Mouse (Mus musculus): ENCODE results near the gene Osbpl6. TPM values are rescaled to one million over a fixed set of nuclear protein-coding genes. Genes with fewer than 3 reads are reported as not detected.

Gene Osbpl6
- total RNA-seq, 2 experiments from 2014 or later = 8.8 to 11.9 TPM

- DNase-seq (ENCODE audit: low spot score) = no peak
- intact Hi-C loops (cut with DNase I) = no loop called here
These were observed 85.1 kb downstream of the Osbpl6 start for GRCm38 (mm10) chr2:76491371-76491770.

DNA sequence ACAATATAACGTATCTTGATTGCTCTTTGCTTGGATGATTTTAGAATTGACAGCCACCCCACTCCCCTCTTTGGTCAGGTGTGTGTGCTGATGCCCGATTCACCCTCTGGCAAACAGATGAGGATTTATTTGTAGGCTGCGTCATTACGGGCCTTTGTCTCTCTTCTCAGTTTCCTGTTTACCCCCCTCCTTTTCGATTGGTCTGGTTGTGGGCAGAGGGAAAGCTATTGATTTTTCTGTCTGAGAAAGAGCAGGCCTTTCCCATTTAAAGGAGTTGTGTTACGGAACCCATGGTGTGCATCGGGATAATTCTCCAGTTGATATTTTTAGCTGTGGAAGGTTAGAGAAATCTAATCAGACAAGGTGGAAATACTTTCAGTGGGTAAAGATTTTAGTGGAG, 85.9 kb downstream of the Osbpl6 start:
- DNase-seq (ENCODE audit: low spot score) = no peak
- intact Hi-C loops (cut with DNase I) = no loop called here

GRCm38 (mm10) chr2:76496006-76496748, 89.9 kb downstream of the Osbpl6 start:
- intact Hi-C loops (cut with DNase I) = no loop called here
- DNase-seq (ENCODE audit: low spot score) = no peak

DNA sequence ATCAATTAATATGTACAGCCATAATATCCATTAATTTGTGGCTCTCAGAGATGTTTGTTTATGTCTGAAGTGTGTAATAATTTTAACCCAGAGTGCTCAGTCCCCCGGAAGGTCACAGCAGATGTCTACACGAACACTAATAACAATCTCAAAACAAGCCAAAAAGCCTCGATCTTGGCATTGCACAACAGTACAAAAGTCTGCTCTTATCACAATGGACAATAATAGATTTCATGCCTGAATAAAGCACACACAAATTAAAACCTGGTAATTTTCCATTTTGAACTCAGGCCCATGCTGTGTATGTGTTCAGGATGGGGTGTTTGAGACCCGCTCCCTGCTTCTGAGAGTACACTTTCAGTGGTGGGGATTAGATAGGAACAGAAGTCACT, 90.4 kb downstream of the Osbpl6 start:
- intact Hi-C loops (cut with DNase I) = no loop called here
- DNase-seq (ENCODE audit: low spot score) = no peak

GRCm38 (mm10) chr2:76498891-76499290, 92.6 kb downstream of the Osbpl6 start:
- intact Hi-C loops (cut with DNase I) = no loop called here

GRCm38 (mm10) chr2:76504122-76504839, 98.0 kb downstream of the Osbpl6 start:
- DNase-seq (ENCODE audit: low spot score) = no peak
- intact Hi-C loops (cut with DNase I) = no loop called here

More at GRCm38 (mm10) chr2:76498891-76499290, 92.6 kb downstream of the Osbpl6 start:
- DNase-seq (ENCODE audit: low spot score) = no peak

GRCm38 (mm10) chr2:76504989-76505388, 98.7 kb downstream of the Osbpl6 start:
- no peak for DNase-seq (ENCODE audit: low spot score)
- intact Hi-C loops (cut with DNase I) = no loop called here

GRCm38 (mm10) chr2:76511281-76511721, 105.0 kb downstream of the Osbpl6 start:
- intact Hi-C loops (cut with DNase I) = no loop called here
- no peak for DNase-seq (ENCODE audit: low spot score)

- intact Hi-C loops (cut with DNase I) = no loop called here
- DNase-seq (ENCODE audit: low spot score) = no peak
These were observed 105.8 kb downstream of the Osbpl6 start for GRCm38 (mm10) chr2:76512133-76512532.

- DNase-seq (ENCODE audit: low spot score) = no peak
- intact Hi-C loops (cut with DNase I) = no loop called here
These were observed 106.6 kb downstream of the Osbpl6 start for GRCm38 (mm10) chr2:76512888-76513287.

GRCm38 (mm10) chr2:76513296-76513695, 107.0 kb downstream of the Osbpl6 start:
- intact Hi-C loops (cut with DNase I) = no loop called here
- no peak for DNase-seq (ENCODE audit: low spot score)

- DNase-seq (ENCODE audit: low spot score) = no peak
- intact Hi-C loops (cut with DNase I) = no loop called here
These were observed 111.2 kb downstream of the Osbpl6 start for GRCm38 (mm10) chr2:76517471-76517870.

GRCm38 (mm10) chr2:76518407-76519063, 112.2 kb downstream of the Osbpl6 start:
- intact Hi-C loops (cut with DNase I) = no loop called here
- no peak for DNase-seq (ENCODE audit: low spot score)

GRCm38 (mm10) chr2:76521585-76521984, 115.3 kb downstream of the Osbpl6 start:
- intact Hi-C loops (cut with DNase I) = no loop called here
- DNase-seq (ENCODE audit: low spot score) = no peak

DNA sequence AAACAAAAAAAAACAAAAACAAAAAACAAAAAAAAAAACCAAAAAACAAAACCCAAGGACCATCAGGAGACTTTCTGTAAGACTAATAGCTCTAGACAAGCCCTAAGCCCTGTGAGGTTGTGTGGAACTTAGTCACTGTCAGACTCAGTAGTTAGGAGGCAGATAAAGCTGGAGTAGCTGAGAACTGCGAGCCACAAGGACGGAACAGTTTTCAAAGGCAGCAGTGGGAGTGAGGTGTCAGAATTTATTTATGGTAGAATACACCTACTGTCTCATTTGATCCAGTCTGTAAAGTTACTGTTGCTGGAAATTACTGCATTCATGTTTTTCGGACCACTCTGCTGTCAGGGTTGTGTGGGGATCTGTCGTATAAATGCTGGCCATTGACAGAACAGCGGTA, 118.1 kb downstream of the Osbpl6 start:
- intact Hi-C loops (cut with DNase I) = no loop called here
- DNase-seq (ENCODE audit: low spot score) = no peak

DNA sequence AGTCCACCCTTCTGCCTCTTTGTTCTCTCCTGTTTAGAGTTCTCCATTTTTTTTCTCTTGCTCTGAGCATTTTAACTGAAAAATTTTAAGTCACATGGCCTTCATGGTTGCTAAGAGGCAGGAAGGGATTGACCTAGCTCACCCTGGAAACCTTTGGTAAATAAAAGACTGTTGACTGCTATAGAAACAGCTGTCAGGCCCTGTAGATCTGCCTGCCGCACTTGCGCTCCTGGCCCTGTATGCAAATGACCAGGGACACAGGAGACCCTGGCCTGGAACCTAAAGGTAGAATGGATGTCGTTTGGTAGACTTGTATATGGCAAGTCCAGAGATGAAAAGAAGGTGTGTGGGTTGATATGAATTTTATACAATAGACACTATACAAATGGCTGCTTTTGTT, 119.3 kb downstream of the Osbpl6 start:
- no peak for DNase-seq (ENCODE audit: low spot score)
- intact Hi-C loops (cut with DNase I) = no loop called here

- no peak for DNase-seq (ENCODE audit: low spot score)
- intact Hi-C loops (cut with DNase I) = no loop called here
These were observed 126.3 kb downstream of the Osbpl6 start for GRCm38 (mm10) chr2:76532490-76533126.

DNA sequence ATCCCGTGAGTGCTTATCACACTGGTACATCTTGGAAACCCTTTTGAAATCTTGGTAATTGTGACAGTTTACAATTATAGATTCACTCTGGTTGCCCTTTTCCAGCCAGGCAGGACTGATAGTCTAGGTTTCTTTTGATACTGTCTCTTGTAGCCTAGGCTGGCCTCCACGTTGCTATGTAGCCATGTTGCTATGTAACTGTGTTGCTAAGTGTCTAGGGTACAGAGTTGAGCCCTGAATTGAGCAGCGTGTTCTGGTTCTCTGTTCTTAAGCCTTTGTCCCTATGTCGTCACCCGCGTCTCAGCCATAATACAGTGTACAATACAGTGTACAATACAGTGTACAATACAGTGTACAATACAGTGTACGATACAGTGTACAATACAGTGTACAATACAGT, 128.6 kb downstream of the Osbpl6 start:
- intact Hi-C loops (cut with DNase I) = no loop called here
- DNase-seq (ENCODE audit: low spot score) = no peak

DNA sequence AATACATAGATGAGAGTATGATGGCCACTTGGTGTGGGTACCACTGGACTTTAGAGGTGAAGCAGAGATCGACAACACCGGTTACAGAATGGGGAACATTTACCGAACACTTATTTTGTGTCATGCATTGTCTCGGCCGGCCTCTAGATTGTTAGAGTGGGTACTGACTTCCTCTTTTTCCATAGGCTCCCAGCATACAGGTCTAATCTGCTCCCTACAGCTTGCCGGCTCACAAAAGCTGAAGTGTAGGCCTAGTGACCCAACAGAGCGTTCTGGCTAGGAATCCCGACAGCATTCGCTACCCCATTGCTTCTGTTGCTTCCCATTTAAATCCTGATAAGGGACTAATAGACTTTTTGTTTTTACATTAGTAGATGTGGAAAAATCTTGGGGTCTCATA, 135.6 kb downstream of the Osbpl6 start:
- DNase-seq (ENCODE audit: low spot score) = no peak
- intact Hi-C loops (cut with DNase I) = no loop called here

DNA sequence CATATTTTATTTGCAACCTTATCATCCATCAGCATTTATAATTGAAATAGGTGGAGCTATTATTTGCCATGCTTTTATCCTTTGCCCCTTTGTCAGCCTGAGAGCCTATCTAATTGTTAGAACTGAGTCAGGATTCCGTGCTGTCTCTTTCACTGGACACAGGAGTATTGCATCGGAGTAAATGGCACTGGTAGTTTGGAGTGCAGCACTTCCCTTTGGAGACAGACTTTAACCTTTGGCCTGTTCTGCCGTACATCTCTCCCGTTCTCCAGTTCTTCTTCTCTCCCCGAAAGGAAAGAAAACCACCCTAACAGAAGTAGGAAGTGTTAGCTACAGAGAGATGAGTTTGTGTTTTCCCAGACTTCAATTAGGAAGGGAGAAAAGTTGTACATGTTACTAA, 136.6 kb downstream of the Osbpl6 start:
- intact Hi-C loops (cut with DNase I) = no loop called here
- no peak for DNase-seq (ENCODE audit: low spot score)

DNA sequence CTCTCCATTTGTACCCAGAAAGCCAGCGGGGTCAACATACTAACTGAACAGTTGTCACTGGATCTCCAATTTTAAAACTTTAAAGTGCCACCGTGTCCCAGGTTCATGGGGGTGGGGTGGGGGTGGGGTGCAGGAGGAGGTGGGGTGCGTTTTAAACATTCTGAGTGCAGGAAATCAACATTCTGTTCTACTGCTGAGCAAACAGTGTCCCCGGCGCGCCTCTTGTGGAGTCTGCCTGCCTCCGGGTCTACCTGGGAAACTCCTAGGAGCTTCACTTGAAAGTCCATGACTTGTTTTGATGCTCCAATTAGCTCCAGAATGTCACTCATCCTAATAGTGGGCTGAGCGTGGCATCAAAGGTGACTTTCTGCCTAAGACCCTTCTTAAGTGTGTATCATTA, 139.2 kb downstream of the Osbpl6 start:
- no peak for DNase-seq (ENCODE audit: low spot score)
- intact Hi-C loops (cut with DNase I) = no loop called here
